Mouse (Mus musculus) lung, embryonic 14.5 days (tissue): ENCODE data around the gene Spaca7. TPM values are rescaled to one million over a fixed set of nuclear protein-coding genes. Genes with fewer than 3 reads are reported as not detected.

Source experiments
- ATAC-seq: fragments of 200-750 bp; cut with Nextera tagmentation; 2 replicates; pipeline ENCODE4 v1.8.0; 2017; ENCODE audit warnings: mild to moderate bottlenecking, moderate TSS enrichment, moderate library complexity; ENCODE audit not compliant: insufficient read depth
- DNase-seq: peaks from one replicate; pipeline ENCODE4 v3.0.0-alpha.2; 2015
- H3K27ac ChIP-seq: fragments of 300-500 bp; sonication (generic); 2 replicates; pipeline ENCODE4 v1.5.1; 2014; ENCODE audit warnings: low read depth, mild to moderate bottlenecking, moderate library complexity
- H3K27me3 ChIP-seq: fragments of 300-500 bp; sonication (generic); 2 replicates; pipeline ENCODE4 v1.6.1; 2014; ENCODE audit warnings: low read length, control low read depth; ENCODE audit not compliant: insufficient read depth
- H3K36me3 ChIP-seq: fragments of 300-500 bp; sonication (generic); 2 replicates; pipeline ENCODE4 v1.6.1; 2014; ENCODE audit warnings: control low read depth; ENCODE audit not compliant: insufficient read depth
- H3K4me1 ChIP-seq: fragments of 300-500 bp; sonication (generic); 2 replicates; pipeline ENCODE4 v1.6.1; 2014; ENCODE audit warnings: antibody characterized with exemption, control low read depth; ENCODE audit not compliant: insufficient read depth
- H3K4me2 ChIP-seq: fragments of 300-500 bp; sonication (generic); 2 replicates; pipeline ENCODE4 v1.6.1; 2014; ENCODE audit warnings: mild to moderate bottlenecking
- H3K4me3 ChIP-seq: fragments of 300-500 bp; sonication (generic); 2 replicates; pipeline ENCODE4 v1.5.1; 2014; ENCODE audit warnings: low read depth, low read length
- H3K9ac ChIP-seq: fragments of 300-500 bp; sonication (generic); 2 replicates; pipeline ENCODE4 v1.6.1; 2014
- H3K9me3 ChIP-seq: fragments of 300-500 bp; sonication (generic); 2 replicates; pipeline ENCODE4 v1.6.1; 2016; ENCODE audit warnings: low read depth, low read length, control low read depth
- CTCF ChIP-seq: IDR thresholded peaks from 2 replicates; pipeline ENCODE4 v1.5.1; 2016; ENCODE audit warnings: antibody characterized with exemption, low read depth
- WGBS: fragments of 180-500 bp; shearing (Covaris S2); extraction: QIAGEN DNeasy Blood & Tissue Kit; methylation state at CpG from one replicate; pipeline ENCODE4 v1.1.7; 2014; 5-methylcytosine and 5-hydroxymethylcytosine counted together
- polyA plus RNA-seq: library from polyadenylated mRNA; unstranded; fragments of >200 nt; fragmentation: Nextera tagmentation; extraction: Ambion mirVana; gene quantifications from 2 replicates; pipeline ENCODE4 v1.2.1, GENCODE M21; 2014

Gene Spaca7
- polyA plus RNA-seq, result not detected in 2 replicates

DNA sequence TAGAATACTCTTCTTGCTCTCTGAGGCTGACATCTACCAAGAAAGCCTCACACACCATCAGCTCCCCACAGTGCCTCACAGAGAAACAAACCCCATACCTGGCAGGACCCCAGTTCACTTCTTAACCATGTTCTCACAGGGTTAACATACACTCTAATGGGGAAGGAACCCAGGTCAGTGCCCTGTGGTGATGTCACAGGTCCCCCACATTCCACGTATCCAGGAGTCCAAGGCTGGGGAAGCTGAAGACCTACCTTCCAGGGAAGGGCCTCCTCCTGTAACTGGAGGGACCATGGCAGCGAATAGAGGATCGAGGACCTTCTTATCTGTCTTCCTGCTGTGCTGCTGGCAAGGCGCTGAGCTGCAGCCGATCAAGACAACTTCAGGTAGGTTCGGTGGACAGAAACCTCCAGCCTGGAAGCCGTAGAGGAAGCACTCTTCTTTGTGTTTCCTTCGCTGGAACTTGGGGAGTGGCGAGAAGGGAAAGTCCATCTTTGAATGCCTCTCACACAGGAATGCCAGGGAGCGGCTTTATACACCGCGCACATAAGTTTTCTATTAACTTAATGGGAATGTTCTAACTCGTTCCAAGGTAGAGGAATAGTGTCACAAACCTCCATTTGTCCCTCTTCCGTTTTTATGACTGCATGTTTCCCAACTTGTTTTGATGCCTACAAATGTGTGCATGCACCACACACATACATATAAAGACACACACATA, at the start of gene Spaca7:
Gene Spaca7, plus strand, starts transcription at position 216 of the 721 bp plus-strand sequence.
- Histone ChIP-seq H3K4me3 (no peak within 1 kb of the TSS), H3K9ac (no peak within 1 kb of the TSS), H3K4me1 (no peaks in the 10 kb centered on the region), H3K4me2 (no peak within 1 kb of the TSS), H3K27ac (no peak within 1 kb of the TSS), H3K9me3 (no peaks in the 10 kb centered on the region), H3K36me3 (no peaks in the 10 kb centered on the region), H3K27me3 (peaks cover 3% of the 10 kb centered on the region; the same call in 1 of the 2 replicates)
- DNase-seq, result no peak
- no peak for TF ChIP-seq CTCF
- 46% methylated on average over 14 of the region's 14 CpGs for WGBS
- no peak for ATAC-seq

- no peak overlapping the region for H3K4me2 ChIP-seq
- DNase-seq (no peak), ATAC-seq (no peak)
- no peak overlapping the region for H3K27ac ChIP-seq
- WGBS, result 16% methylated on average over 1 of the region's 1 CpGs
- no peaks in the 10 kb centered on the region for H3K27me3 ChIP-seq
- H3K9me3 ChIP-seq, result no peaks in the 10 kb centered on the region
- H3K9ac ChIP-seq, result no peak overlapping the region
- H3K4me1 ChIP-seq, result no peaks in the 10 kb centered on the region
- TF ChIP-seq CTCF, result no peak
- H3K4me3 ChIP-seq, result no peak overlapping the region
- no peaks in the 10 kb centered on the region for H3K36me3 ChIP-seq
Measured at GRCm38 (mm10) chr8:12524279-12524678, 48.5 kb upstream of the Spaca7 start.

GRCm38 (mm10) chr8:12528659-12529058, 44.2 kb upstream of the Spaca7 start:
- 67% methylated on average over 2 of the region's 2 CpGs for WGBS
- DNase-seq (no peak), ATAC-seq (no peak)
- Histone ChIP-seq H3K4me3 (no peak overlapping the region), H3K4me2 (no peak overlapping the region), H3K36me3 (no peaks in the 10 kb centered on the region), H3K27ac (no peak overlapping the region), H3K9me3 (no peaks in the 10 kb centered on the region), H3K9ac (no peak overlapping the region), H3K27me3 (no peaks in the 10 kb centered on the region), H3K4me1 (no peaks in the 10 kb centered on the region)
- no peak for TF ChIP-seq CTCF

DNA sequence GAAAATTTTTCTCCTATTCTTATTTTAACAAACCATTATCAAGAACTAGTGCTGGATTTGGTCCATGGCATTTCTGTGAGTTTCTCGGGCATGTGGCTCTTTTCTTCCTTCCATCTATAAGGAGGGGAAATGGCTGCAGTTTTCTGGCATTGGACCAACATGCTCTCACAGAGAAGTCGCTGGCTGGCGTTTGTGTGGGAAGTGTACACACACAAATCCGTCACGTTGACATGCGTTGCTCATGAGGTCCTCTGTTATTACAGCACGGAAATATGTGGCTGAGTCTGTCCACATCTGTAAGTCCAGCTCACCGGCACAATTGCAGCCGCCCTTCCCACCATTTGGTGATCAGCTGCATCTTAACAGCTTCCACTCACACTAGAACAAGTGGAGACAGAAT, 37.2 kb upstream of the Spaca7 start:
- TF ChIP-seq CTCF, result no peak
- Histone ChIP-seq H3K4me1 (no peaks in the 10 kb centered on the region), H3K4me2 (no peak overlapping the region), H3K27ac (no peak overlapping the region), H3K9ac (no peak overlapping the region), H3K9me3 (no peaks in the 10 kb centered on the region), H3K4me3 (no peak overlapping the region), H3K36me3 (no peaks in the 10 kb centered on the region), H3K27me3 (no peaks in the 10 kb centered on the region)
- ATAC-seq (peak; percentile 60; the same call in 1 of the 2 replicates), DNase-seq (peak; percentile 89)
- 17% methylated on average over 9 of the region's 9 CpGs for WGBS

GRCm38 (mm10) chr8:12536306-12536705, 36.5 kb upstream of the Spaca7 start:
- Histone ChIP-seq H3K9ac (no peak overlapping the region), H3K4me1 (no peaks in the 10 kb centered on the region), H3K4me3 (no peak overlapping the region), H3K27ac (no peak overlapping the region), H3K9me3 (no peaks in the 10 kb centered on the region), H3K27me3 (no peaks in the 10 kb centered on the region), H3K4me2 (no peak overlapping the region), H3K36me3 (no peaks in the 10 kb centered on the region)
- 68% methylated on average over 7 of the region's 7 CpGs for WGBS
- DNase-seq (no peak), ATAC-seq (no peak)
- no peak for TF ChIP-seq CTCF

DNA sequence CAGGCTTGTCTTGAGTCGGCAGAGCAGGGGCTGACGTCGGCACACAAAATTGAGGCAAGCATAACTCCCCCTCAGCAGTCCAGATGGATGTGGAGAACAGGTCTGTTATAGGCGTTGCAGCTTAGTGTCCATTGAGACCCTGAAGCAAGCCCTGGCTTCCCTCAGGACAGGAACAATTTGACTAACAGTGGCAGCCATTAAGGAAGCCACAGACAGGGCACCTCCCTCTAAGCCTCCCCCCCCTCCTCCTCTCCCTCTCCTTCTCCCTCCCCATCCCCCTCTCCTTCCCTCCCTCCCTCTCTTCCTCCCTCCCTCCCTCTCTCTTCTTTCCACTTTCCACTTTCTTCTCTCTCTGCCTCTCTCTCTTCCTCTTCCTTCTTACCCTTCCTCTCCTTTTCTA, 27.6 kb upstream of the Spaca7 start:
- Histone ChIP-seq H3K27me3 (0 out of 2 replicates have a peak, but pooled peaks cover 3% of the 10 kb centered on the region), H3K9me3 (no peaks in the 10 kb centered on the region), H3K27ac (no peak overlapping the region), H3K36me3 (no peaks in the 10 kb centered on the region), H3K4me2 (no peak overlapping the region), H3K4me3 (no peak overlapping the region), H3K9ac (no peak overlapping the region), H3K4me1 (no peaks in the 10 kb centered on the region)
- 62% methylated on average over 4 of the region's 4 CpGs for WGBS
- TF ChIP-seq CTCF, result no peak
- no peak for ATAC-seq
- no peak for DNase-seq

DNA sequence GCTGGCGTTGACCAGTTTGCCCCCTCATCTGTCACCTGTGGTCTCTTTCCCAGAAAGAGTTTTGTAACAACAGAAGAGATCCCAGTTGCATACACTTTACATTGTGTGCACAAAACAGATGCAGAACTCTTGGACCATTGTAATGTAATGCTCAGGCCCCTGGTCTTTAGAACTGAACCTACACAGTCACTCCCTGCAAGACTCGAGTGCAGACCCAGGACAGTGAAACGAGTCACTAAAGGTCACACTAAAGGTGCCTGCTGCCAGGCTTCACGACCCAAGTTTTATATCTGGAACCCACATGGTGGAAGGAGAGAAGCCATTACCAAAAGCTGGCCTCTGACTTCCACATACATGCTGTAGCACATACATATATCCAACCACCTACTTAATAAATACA, 27.2 kb upstream of the Spaca7 start:
- no peak for ATAC-seq
- DNase-seq, result no peak
- H3K27ac ChIP-seq, result no peak overlapping the region
- H3K4me2 ChIP-seq, result no peak overlapping the region
- WGBS, result 64% methylated on average over 4 of the region's 4 CpGs
- no peaks in the 10 kb centered on the region for H3K9me3 ChIP-seq
- H3K27me3 ChIP-seq, result 0 out of 2 replicates have a peak, but pooled peaks cover 3% of the 10 kb centered on the region
- no peak overlapping the region for H3K4me3 ChIP-seq
- H3K9ac ChIP-seq, result no peak overlapping the region
- H3K4me1 ChIP-seq, result no peaks in the 10 kb centered on the region
- H3K36me3 ChIP-seq, result no peaks in the 10 kb centered on the region
- TF ChIP-seq CTCF, result no peak
